Mouse (Mus musculus): ENCODE data around the gene Cdkl2. TPM values are rescaled to one million over a fixed set of nuclear protein-coding genes. Genes with fewer than 3 reads are reported as not detected.

Gene Cdkl2
- 14.6 and 19.7 TPM in 2 replicates for polyA plus RNA-seq (2015; fragmentation: Nextera tagmentation; extraction: Ambion mirVana)

GRCm38 (mm10) chr5:92043783-92044182 lies at the start of gene Cdkl2:
Cdkl2 (minus strand) TSS chr5:92043883.
- Histone ChIP-seq H3K4me1 (ENCODE audit: control insufficient read depth, insufficient read depth, low read length) (0 out of 2 replicates have a peak, but pooled peaks cover 3% of the 10 kb centered on the region), H3K27me3 (ENCODE audit: control insufficient read depth, insufficient read depth, low read depth, low read length) (peaks cover 3% of the 10 kb centered on the region), H3K27ac (ENCODE audit: low read length) (peak within 1 kb of the TSS; percentile 78), H3K9me3 (replicated peaks; ENCODE audit: control insufficient read depth, low read length, poor library complexity, severe bottlenecking) (no peaks in the 10 kb centered on the region), H3K4me2 (ENCODE audit: low read length) (peak within 1 kb of the TSS; percentile 90), H3K4me3 (ENCODE audit: low read depth, low read length) (peak within 1 kb of the TSS; percentile 86), H3K36me3 (ENCODE audit: control insufficient read depth, insufficient read depth, low read length) (no peaks in the 10 kb centered on the region), H3K9ac (ENCODE audit: low read depth, low read length) (peak within 1 kb of the TSS; percentile 74)
- WGBS = 77% methylated on average over 4 of the region's 4 CpGs
- ATAC-seq = no peak

- Histone ChIP-seq H3K27me3 (ENCODE audit: control insufficient read depth, insufficient read depth, low read depth, low read length) (no peaks in the 10 kb centered on the region), H3K4me2 (ENCODE audit: low read length) (no peak overlapping the region), H3K4me1 (ENCODE audit: control insufficient read depth, insufficient read depth, low read length) (peaks cover 6% of the 10 kb centered on the region), H3K36me3 (ENCODE audit: control insufficient read depth, insufficient read depth, low read length) (no peaks in the 10 kb centered on the region), H3K4me3 (ENCODE audit: low read depth, low read length) (no peak overlapping the region), H3K9me3 (replicated peaks; ENCODE audit: control insufficient read depth, low read length, poor library complexity, severe bottlenecking) (no peaks in the 10 kb centered on the region), H3K9ac (ENCODE audit: low read depth, low read length) (no peak overlapping the region), H3K27ac (ENCODE audit: low read length) (no peak overlapping the region)
- WGBS = 93% methylated on average over 4 of the region's 4 CpGs
- no peak for ATAC-seq
Observed at GRCm38 (mm10) chr5:92087469-92087868, 43.8 kb upstream of the Cdkl2 start.

DNA sequence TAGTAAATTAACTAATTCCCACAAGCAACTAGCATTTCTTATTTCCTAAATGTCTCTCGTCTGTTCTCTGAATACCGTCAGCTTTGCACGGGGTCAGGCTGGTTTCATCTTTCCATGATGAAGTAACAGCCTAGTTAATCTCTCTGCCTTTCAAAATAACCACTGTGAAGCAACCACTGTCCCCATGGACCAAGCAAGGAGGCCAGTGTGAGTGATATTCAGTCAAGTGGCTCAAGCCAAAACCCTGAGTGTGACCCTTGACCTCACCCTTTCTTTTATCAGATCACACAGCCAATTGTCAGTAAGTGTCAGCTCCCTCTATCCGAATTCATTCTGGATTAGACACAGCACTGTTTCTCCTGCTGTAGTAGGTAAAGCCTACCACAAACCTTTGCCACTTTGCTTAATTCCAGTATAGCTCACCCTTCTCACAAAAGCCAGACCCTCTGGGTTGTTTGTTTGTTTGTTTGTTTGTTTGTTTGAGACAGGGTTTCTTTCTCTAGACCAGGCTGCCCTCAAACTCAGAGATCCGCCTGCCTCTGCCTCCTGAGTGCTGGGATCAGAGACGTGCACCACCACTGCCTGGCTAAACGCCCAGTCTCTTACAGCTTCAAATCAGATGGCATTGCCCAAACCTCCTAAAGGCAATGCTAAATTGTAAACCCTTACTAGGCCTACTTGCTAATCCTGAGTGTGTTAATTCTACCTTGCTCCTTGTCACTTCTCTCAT lies 42.3 kb upstream of the Cdkl2 start:
- H3K9ac ChIP-seq (ENCODE audit: low read depth, low read length) = no peak overlapping the region
- 77% methylated on average over 7 of the region's 7 CpGs for WGBS
- no peak overlapping the region for H3K27ac ChIP-seq (ENCODE audit: low read length)
- no peaks in the 10 kb centered on the region for H3K27me3 ChIP-seq (ENCODE audit: control insufficient read depth, insufficient read depth, low read depth, low read length)
- H3K4me3 ChIP-seq (ENCODE audit: low read depth, low read length) = no peak overlapping the region
- no peaks in the 10 kb centered on the region for H3K9me3 ChIP-seq (replicated peaks; ENCODE audit: control insufficient read depth, low read length, poor library complexity, severe bottlenecking)
- H3K4me1 ChIP-seq (ENCODE audit: control insufficient read depth, insufficient read depth, low read length) = peaks cover 18% of the 10 kb centered on the region
- no peak overlapping the region for H3K4me2 ChIP-seq (ENCODE audit: low read length)
- ATAC-seq = no peak
- no peaks in the 10 kb centered on the region for H3K36me3 ChIP-seq (ENCODE audit: control insufficient read depth, insufficient read depth, low read length)

DNA sequence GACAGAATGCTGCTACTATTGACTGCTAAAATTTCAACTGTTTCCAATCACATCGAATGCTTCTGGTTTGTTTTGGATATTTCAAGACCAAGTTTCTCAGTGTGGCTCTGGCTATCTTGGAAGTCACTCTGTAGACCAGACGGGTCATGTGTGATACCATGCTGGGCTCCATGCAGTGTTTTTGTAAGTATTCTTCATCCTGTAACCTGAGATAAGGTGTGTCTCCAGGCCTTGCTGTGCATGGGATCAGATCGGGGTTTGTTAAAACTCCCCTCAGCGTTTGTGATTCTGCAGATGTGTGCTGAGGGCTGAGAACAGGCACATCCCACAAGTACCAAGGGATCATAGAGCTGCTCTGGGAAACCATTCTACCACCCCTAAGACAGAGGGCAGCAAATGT lies 41.6 kb upstream of the Cdkl2 start:
- ATAC-seq = no peak
- no peak overlapping the region for H3K27ac ChIP-seq (ENCODE audit: low read length)
- H3K36me3 ChIP-seq (ENCODE audit: control insufficient read depth, insufficient read depth, low read length) = no peaks in the 10 kb centered on the region
- no peak overlapping the region for H3K4me3 ChIP-seq (ENCODE audit: low read depth, low read length)
- H3K9me3 ChIP-seq (replicated peaks; ENCODE audit: control insufficient read depth, low read length, poor library complexity, severe bottlenecking) = no peaks in the 10 kb centered on the region
- 68% methylated on average over 4 of the region's 4 CpGs for WGBS
- no peak overlapping the region for H3K9ac ChIP-seq (ENCODE audit: low read depth, low read length)
- no peaks in the 10 kb centered on the region for H3K27me3 ChIP-seq (ENCODE audit: control insufficient read depth, insufficient read depth, low read depth, low read length)
- no peak overlapping the region for H3K4me2 ChIP-seq (ENCODE audit: low read length)
- H3K4me1 ChIP-seq (ENCODE audit: control insufficient read depth, insufficient read depth, low read length) = peaks cover 26% of the 10 kb centered on the region

DNA sequence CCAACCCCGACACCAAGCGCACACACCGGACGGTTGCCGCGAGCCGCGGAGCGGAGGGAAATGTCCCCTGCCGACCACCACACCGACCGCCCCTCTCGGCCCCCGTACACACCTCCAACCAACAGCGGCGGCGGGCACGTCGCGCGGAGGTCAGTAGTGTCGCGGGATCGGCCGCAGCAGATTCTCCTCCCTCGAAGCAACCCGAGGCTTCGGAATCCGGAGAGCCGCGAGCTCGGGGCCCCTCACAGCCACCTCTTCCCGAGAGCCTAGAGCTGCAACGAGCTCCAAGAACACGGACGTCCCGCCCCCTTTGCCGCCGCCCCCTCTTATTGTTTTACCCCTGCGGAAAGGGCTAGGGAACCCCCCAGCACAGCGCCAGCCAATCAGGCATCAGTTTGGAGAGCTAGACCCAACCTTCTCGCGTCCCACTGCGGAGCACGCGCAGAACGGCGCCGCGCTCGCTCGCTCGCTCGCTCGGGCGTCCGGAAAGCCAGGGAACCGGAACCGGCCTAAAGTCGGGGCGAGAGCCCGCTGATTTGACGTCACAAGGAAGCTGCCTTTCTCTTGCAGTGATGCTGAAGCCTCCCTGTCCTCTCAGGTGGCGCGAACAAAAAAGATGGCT lies 39.8 kb upstream of the Cdkl2 start, which contains the start of gene G3bp2:
G3bp2 (minus strand) TSS at position 303 of the 622 bp plus-strand sequence.
- peak; percentile 97 for ATAC-seq
- Histone ChIP-seq H3K4me3 (ENCODE audit: low read depth, low read length) (peak within 1 kb of the TSS; percentile 99), H3K4me1 (ENCODE audit: control insufficient read depth, insufficient read depth, low read length) (peaks cover 33% of the 10 kb centered on the region), H3K9me3 (replicated peaks; ENCODE audit: control insufficient read depth, low read length, poor library complexity, severe bottlenecking) (no peaks in the 10 kb centered on the region), H3K27me3 (ENCODE audit: control insufficient read depth, insufficient read depth, low read depth, low read length) (no peaks in the 10 kb centered on the region), H3K4me2 (ENCODE audit: low read length) (peak within 1 kb of the TSS; percentile 77), H3K27ac (ENCODE audit: low read length) (peak within 1 kb of the TSS; percentile 99), H3K36me3 (ENCODE audit: control insufficient read depth, insufficient read depth, low read length) (no peaks in the 10 kb centered on the region), H3K9ac (ENCODE audit: low read depth, low read length) (peak within 1 kb of the TSS; percentile 98)
- under 1% methylated on average over 64 of the region's 65 CpGs for WGBS

DNA sequence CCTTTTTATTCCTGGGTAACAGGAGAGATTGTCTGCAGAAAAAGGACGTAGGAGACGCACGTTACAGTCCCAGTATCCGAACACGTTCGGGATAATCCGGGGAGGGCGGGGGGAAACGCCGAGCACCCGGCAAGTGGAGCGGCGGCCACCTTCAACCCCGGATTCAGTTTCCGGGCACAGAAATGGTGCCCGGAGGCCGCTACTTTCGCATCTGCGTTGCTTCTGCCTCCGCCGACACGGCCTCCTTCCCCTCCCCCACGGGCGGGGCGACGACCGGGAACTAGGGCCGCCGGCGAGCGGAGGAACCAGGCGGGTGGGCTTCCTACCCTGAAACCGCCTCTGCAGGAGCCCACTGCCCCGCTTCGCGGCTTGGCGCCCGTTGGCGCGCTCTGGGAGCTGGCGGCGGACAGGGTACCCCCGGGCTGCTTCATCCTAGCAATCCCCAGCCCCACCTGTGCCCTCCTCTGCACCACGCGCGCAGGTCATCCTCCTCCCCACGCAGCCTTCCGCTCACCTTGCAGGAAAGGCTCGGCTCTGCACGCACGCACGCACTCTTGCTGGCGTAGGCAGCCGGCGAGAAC lies 39.2 kb upstream of the Cdkl2 start:
- under 1% methylated on average over 55 of the region's 55 CpGs for WGBS
- Histone ChIP-seq H3K4me1 (ENCODE audit: control insufficient read depth, insufficient read depth, low read length) (peaks cover 33% of the 10 kb centered on the region), H3K4me2 (ENCODE audit: low read length) (peak overlapping the region; percentile 77), H3K27me3 (ENCODE audit: control insufficient read depth, insufficient read depth, low read depth, low read length) (no peaks in the 10 kb centered on the region), H3K27ac (ENCODE audit: low read length) (peak overlapping the region; percentile 99), H3K9ac (ENCODE audit: low read depth, low read length) (peak overlapping the region; percentile 98), H3K4me3 (ENCODE audit: low read depth, low read length) (peak overlapping the region; percentile 99), H3K36me3 (ENCODE audit: control insufficient read depth, insufficient read depth, low read length) (no peaks in the 10 kb centered on the region), H3K9me3 (replicated peaks; ENCODE audit: control insufficient read depth, low read length, poor library complexity, severe bottlenecking) (no peaks in the 10 kb centered on the region)
- ATAC-seq = peak; percentile 84

DNA sequence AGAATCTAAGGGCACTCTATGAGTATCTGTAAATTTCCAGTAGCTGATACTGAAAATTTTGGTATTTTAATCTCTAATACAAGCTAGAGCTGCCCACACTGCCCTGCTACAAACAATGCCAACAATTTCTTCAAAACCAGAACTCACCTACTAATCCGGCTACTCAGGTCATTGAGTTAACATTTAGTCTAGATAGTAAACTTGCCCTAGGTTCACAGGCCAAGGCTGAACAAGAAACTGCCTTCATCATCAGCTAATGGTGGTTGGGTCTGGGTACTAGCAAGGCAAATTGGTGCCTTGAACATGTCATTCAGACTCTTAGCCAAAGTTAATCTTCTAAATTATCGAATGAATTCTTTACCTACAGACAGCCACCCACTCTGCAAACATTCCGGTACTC lies 37.6 kb upstream of the Cdkl2 start:
- 68% methylated on average over 3 of the region's 3 CpGs for WGBS
- no peaks in the 10 kb centered on the region for H3K36me3 ChIP-seq (ENCODE audit: control insufficient read depth, insufficient read depth, low read length)
- peak overlapping the region; percentile 99 for H3K4me3 ChIP-seq (ENCODE audit: low read depth, low read length)
- no peak for ATAC-seq
- no peak overlapping the region for H3K9ac ChIP-seq (ENCODE audit: low read depth, low read length)
- peaks cover 33% of the 10 kb centered on the region for H3K4me1 ChIP-seq (ENCODE audit: control insufficient read depth, insufficient read depth, low read length)
- peak overlapping the region; percentile 77 for H3K4me2 ChIP-seq (ENCODE audit: low read length)
- H3K27ac ChIP-seq (ENCODE audit: low read length) = no peak overlapping the region
- H3K9me3 ChIP-seq (replicated peaks; ENCODE audit: control insufficient read depth, low read length, poor library complexity, severe bottlenecking) = no peaks in the 10 kb centered on the region
- H3K27me3 ChIP-seq (ENCODE audit: control insufficient read depth, insufficient read depth, low read depth, low read length) = no peaks in the 10 kb centered on the region

- Histone ChIP-seq H3K36me3 (ENCODE audit: control insufficient read depth, insufficient read depth, low read length) (no peaks in the 10 kb centered on the region), H3K27me3 (ENCODE audit: control insufficient read depth, insufficient read depth, low read depth, low read length) (no peaks in the 10 kb centered on the region), H3K9ac (ENCODE audit: low read depth, low read length) (no peak overlapping the region), H3K4me1 (ENCODE audit: control insufficient read depth, insufficient read depth, low read length) (peaks cover 33% of the 10 kb centered on the region), H3K4me3 (ENCODE audit: low read depth, low read length) (no peak overlapping the region), H3K9me3 (replicated peaks; ENCODE audit: control insufficient read depth, low read length, poor library complexity, severe bottlenecking) (no peaks in the 10 kb centered on the region), H3K27ac (ENCODE audit: low read length) (no peak overlapping the region), H3K4me2 (ENCODE audit: low read length) (no peak overlapping the region)
- WGBS = 67% methylated on average over 1 of the region's 1 CpGs
- no peak for ATAC-seq
Observed at GRCm38 (mm10) chr5:92080400-92080799, 36.7 kb upstream of the Cdkl2 start.

DNA sequence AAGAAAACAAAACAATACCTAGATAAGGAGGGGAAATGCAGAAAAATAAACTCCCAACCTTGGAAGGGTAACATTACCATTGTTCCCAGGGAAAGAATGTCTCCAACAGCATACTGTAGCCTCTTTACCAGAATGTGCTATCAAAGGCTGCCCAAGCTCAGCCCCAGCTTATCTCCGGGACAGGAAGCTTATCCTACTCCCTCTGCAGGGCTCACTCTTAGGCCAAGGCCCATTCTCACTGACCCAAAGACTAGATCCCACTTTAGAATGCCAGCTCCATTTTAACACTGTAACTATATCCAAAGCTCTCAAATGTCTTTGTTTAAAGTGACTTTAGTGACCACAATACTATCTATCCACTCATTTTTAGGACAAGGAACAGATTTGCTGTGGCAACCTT lies 35.6 kb upstream of the Cdkl2 start:
- Histone ChIP-seq H3K4me1 (ENCODE audit: control insufficient read depth, insufficient read depth, low read length) (peaks cover 28% of the 10 kb centered on the region), H3K36me3 (ENCODE audit: control insufficient read depth, insufficient read depth, low read length) (no peaks in the 10 kb centered on the region), H3K9me3 (replicated peaks; ENCODE audit: control insufficient read depth, low read length, poor library complexity, severe bottlenecking) (no peaks in the 10 kb centered on the region), H3K4me3 (ENCODE audit: low read depth, low read length) (no peak overlapping the region), H3K9ac (ENCODE audit: low read depth, low read length) (no peak overlapping the region), H3K27ac (ENCODE audit: low read length) (no peak overlapping the region), H3K4me2 (ENCODE audit: low read length) (no peak overlapping the region), H3K27me3 (ENCODE audit: control insufficient read depth, insufficient read depth, low read depth, low read length) (no peaks in the 10 kb centered on the region)
- ATAC-seq = no peak
- WGBS = 88% methylated on average over 1 of the region's 1 CpGs

All from midbrain, embryonic 16.5 days (tissue).